Mouse (Mus musculus) spleen, adult 2 months (tissue): ENCODE data around the gene Alcam.

Experiments
- CTCF ChIP-seq: fragments of 200-500 bp; IDR thresholded peaks from 2 replicates; pipeline ENCODE4 v1.5.1; 2011; ENCODE audit warnings: mild to moderate bottlenecking, inconsistent platforms; ENCODE audit not compliant: insufficient read depth, insufficient read length, insufficient replicate concordance; ENCODE audit errors: extremely low read depth
- POLR2A ChIP-seq: fragments of 200-500 bp; IDR thresholded peaks from 2 replicates; pipeline ENCODE4 v1.6.1; 2011; ENCODE audit warnings: low read depth, low read length, inconsistent platforms

GRCm38 (mm10) chr16:52428505-52428904 lies 25.4 kb downstream of the Alcam start:
- no peak for TF ChIP-seq POLR2A
- TF ChIP-seq CTCF = no peak
